Mouse (Mus musculus) ovary, adult 2 months (tissue): ENCODE measurements around the gene Mrpl45. TPM values are rescaled to one million over a fixed set of nuclear protein-coding genes. Genes with fewer than 3 reads are reported as not detected.

Source experiments
- polyA plus RNA-seq: library from polyadenylated mRNA; depleted of rRNA; stranded (reverse); fragments of >200 nt; gene quantifications from 2 replicates; pipeline ENCODE4 v1.2.3, GENCODE M21; 2012; rRNA removed

Gene Mrpl45
- 8.5 and 11.9 TPM in 2 replicates for polyA plus RNA-seq

DNA sequence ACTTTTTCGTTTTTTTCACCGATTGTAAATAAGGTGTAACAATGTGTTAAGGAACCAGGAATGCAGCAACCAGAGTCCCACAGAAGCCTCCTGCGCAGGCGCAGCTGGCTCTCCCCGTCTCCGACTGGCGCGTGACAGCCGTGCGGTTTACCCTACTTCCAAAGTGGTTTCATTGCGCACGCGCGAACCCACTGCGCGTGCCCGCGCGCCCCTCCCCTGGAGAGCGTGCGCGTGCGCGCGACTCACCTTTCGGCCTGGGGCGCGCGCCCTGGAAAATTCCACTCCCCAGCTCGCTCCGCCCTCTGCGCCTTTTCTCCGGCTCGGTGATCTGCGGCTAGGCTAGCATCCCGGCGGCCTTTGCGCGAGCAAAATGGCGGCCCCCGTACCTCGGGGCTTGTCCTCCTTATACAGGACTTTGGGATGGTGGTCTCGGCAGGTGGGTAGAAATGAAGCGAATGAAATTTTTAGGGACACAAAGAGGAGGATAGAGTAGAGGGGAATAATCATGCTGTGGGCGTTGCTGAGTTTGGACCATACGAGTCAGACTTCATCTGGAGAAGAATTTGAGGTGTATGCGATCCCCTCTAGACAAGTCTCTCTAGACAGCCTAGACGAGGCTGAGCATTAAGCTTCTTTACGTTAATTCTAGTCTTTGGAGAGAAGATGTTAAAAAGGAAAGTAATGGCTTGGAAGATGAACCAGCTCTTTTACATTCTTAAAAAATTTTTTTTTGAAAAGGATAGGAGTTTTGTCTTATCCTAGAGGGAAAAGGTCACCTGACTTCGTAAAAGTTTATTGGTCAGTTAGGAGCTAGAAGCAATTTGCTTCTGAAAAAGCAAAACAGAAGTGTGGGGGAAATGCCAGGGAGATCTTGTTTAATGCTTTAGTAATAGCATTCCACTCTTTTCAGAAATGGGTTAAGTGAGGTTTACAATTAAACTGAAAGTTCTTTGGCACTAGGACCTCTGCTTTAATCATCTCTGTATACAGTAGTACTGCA is at the start of gene Mrpl45:
Gene Mrpl45, plus strand, starts transcription at position 213 of the 1,000 bp plus-strand sequence.

DNA sequence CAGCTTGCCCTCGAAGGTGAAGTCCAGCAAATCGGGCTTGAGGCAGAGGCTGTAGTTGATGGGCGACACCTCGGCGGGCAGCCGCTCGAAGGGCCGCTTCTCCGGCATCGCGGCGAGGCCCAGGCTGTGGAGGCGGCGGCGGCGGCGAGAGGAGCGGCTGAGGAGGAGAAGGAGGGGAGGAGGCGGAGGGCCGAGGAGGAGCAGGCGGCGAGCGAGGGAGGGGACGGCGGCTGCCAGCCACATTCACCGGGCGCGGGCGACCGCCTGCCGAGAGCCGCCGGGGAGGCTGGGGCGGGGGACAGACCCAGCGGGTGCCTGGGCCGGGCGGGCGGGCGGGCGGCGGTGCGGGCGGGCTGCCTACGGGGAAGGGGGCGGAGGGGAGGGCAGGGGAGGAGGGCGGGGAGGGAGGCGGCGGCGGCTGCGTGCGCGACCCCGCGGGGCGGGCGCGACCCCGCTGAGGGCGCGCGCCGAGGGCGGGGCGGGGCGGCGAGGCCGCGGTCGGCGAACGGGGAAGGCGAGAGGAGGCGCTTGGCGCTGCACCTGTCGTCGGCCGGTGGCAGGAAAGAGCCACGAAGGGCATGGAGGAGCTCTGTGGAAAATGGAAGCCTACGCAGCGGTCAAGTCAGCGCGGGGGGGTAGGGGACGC is 35.2 kb upstream of the Mrpl45 start, which contains the start of gene Npepps:
Gene Npepps, minus strand, starts transcription at position 423 of the 646 bp plus-strand sequence.

DNA sequence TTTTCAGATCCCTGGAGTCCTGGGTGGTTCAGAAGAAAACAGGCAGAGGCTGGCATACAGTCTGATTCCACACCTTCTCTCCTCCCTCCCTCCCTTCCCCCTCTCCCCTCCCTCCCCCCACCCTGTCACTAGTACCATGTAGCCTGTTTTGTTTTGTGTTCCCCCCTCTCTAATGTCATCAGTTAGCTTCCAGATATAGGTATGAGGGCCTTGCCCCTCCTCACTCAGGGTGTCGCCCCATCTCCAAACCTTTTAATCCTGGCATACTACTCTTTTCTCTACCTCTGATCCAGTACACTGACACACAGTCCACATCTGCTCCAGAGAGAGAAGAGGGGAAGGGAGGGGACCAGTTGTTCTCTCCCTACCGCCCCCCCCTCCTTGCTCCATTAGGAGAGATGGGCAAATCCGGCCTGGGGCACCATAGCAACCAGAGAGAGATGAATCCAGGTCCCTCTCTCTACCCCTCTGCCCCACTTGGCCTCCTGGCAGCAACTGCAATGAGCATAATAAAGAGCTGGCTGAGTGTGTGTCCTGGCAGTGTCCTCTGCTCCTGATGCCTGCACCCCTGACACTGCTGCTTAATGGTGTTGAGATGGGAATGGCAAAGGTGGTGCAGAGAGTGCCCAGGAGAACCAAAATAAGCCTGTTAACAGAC is 36.6 kb downstream of the Mrpl45 start, which contains the start of gene Gpr179:
Gene Gpr179, minus strand, starts transcription at position 51 of the 658 bp plus-strand sequence.

DNA sequence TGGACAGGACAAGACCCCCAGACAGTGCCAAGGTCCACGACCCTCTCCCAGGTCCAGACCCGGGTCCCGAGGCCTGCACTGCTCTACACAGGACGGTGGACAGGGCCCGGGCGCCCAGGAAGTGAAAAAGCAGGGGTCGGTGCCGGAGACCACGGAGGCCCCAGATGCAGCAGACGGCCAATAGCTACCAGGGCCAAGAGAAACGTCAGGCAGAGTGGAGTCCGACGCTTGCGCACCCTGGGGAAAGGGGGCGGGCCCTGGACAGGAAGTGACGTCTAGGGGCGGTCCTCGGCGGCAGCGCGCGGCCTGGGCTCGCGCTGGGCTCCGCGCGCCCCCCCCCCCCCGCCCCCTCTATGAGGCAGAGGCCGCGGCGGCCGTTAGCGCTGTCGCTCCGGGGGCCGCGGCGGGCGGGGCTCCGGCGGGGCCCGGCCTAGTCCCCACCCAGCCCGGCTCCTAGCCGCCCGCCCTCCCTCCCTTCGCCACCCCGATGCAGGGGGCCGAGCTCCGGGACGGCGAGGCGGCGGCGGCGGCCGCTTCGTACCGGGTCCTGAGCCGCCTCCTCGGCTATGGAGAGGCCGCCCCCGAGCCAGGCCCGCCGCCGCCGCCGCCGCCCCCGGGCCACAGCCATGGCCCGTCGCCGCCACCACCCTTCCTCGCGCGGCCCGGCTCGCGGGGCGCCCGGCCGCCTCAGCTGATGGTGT is 46.6 kb downstream of the Mrpl45 start, which contains the start of gene Socs7:
Gene Socs7, plus strand, starts transcription at position 604 of the 701 bp plus-strand sequence.

Other genes starting within 250 kb of the Mrpl45 start
- 0.43 and 0.75 TPM in 2 replicates for gene Tbx21, start 200.4 kb upstream of the Mrpl45 start, polyA plus RNA-seq
- gene Tbkbp1, start 164.2 kb upstream of the Mrpl45 start, polyA plus RNA-seq = 30.1 and 40.3 TPM in 2 replicates
- gene Kpnb1, start 127.8 kb upstream of the Mrpl45 start, polyA plus RNA-seq = 32.3 and 39.8 TPM in 2 replicates
- 25.6 and 48.4 TPM in 2 replicates for gene Npepps, start 35.1 kb upstream of the Mrpl45 start, polyA plus RNA-seq
- 0.46 and 0.54 TPM in 2 replicates for gene Gpr179, start 36.4 kb downstream of the Mrpl45 start, polyA plus RNA-seq
- gene Socs7, start 46.8 kb downstream of the Mrpl45 start, polyA plus RNA-seq = 19.6 and 19.8 TPM in 2 replicates
- 63.3 and 93.6 TPM in 2 replicates for gene Arhgap23, start 99.8 kb downstream of the Mrpl45 start, polyA plus RNA-seq
- gene 4933428G20Rik, start 184.6 kb downstream of the Mrpl45 start, polyA plus RNA-seq = 0.10 and 0.15 TPM in 2 replicates